Mouse (Mus musculus): ENCODE measurements around the gene Arid1b.
A peak's percentile ranks its signal among the peaks of the same experiment; 100 is the strongest.

The Arid1b gene

GRCm38 (mm10) chr17:5057286-5057685 is 63.2 kb downstream of the Arid1b start:
- no peak for DNase-seq (ENCODE audit: low spot score)

GRCm38 (mm10) chr17:5057944-5058720 is 64.0 kb downstream of the Arid1b start:
- DNase-seq (ENCODE audit: low spot score), result peak; percentile 81

GRCm38 (mm10) chr17:5059092-5059601 is 65.0 kb downstream of the Arid1b start:
- DNase-seq (ENCODE audit: low spot score), result no peak

GRCm38 (mm10) chr17:5060515-5061084 is 66.5 kb downstream of the Arid1b start:
- DNase-seq (ENCODE audit: low spot score), result no peak

- no peak for DNase-seq (ENCODE audit: low spot score)
Measured at GRCm38 (mm10) chr17:5061183-5061582, 67.1 kb downstream of the Arid1b start.

- no peak for DNase-seq (ENCODE audit: low spot score)
Measured at GRCm38 (mm10) chr17:5061593-5061992, 67.5 kb downstream of the Arid1b start.

- no peak for DNase-seq (ENCODE audit: low spot score)
Measured at GRCm38 (mm10) chr17:5063471-5064176, 69.5 kb downstream of the Arid1b start.

GRCm38 (mm10) chr17:5064777-5065176 is 70.6 kb downstream of the Arid1b start:
- no peak for DNase-seq (ENCODE audit: low spot score)

GRCm38 (mm10) chr17:5065270-5065669 is 71.1 kb downstream of the Arid1b start:
- no peak for DNase-seq (ENCODE audit: low spot score)

- DNase-seq (ENCODE audit: low spot score), result no peak
Measured at GRCm38 (mm10) chr17:5066835-5067234, 72.7 kb downstream of the Arid1b start.

- no peak for DNase-seq (ENCODE audit: low spot score)
Measured at GRCm38 (mm10) chr17:5067264-5067663, 73.1 kb downstream of the Arid1b start.

GRCm38 (mm10) chr17:5070399-5070798 is 76.3 kb downstream of the Arid1b start:
- no peak for DNase-seq (ENCODE audit: low spot score)

- DNase-seq (ENCODE audit: low spot score), result no peak
Measured at GRCm38 (mm10) chr17:5072539-5072938, 78.4 kb downstream of the Arid1b start.

- DNase-seq (ENCODE audit: low spot score), result no peak
Measured at GRCm38 (mm10) chr17:5074752-5075506, 80.8 kb downstream of the Arid1b start.

- no peak for DNase-seq (ENCODE audit: low spot score)
Measured at GRCm38 (mm10) chr17:5077996-5078395, 83.9 kb downstream of the Arid1b start.

GRCm38 (mm10) chr17:5078576-5078975 is 84.4 kb downstream of the Arid1b start:
- DNase-seq (ENCODE audit: low spot score), result no peak

- no peak for DNase-seq (ENCODE audit: low spot score)
Measured at GRCm38 (mm10) chr17:5080884-5081419, 86.8 kb downstream of the Arid1b start.

GRCm38 (mm10) chr17:5082274-5082673 is 88.1 kb downstream of the Arid1b start:
- no peak for DNase-seq (ENCODE audit: low spot score)

- DNase-seq (ENCODE audit: low spot score), result no peak
Measured at GRCm38 (mm10) chr17:5083497-5083896, 89.4 kb downstream of the Arid1b start.

- no peak for DNase-seq (ENCODE audit: low spot score)
Measured at GRCm38 (mm10) chr17:5084139-5084538, 90.0 kb downstream of the Arid1b start.

GRCm38 (mm10) chr17:5085004-5085403 is 90.9 kb downstream of the Arid1b start:
- DNase-seq (ENCODE audit: low spot score), result peak; percentile 70

- peak; percentile 67 for DNase-seq (ENCODE audit: low spot score)
Measured at GRCm38 (mm10) chr17:5085942-5086341, 91.8 kb downstream of the Arid1b start.
